Mouse (Mus musculus) bone marrow, adult 2 months (tissue): ENCODE results near the gene Vmp1.

Experiments used
- CTCF ChIP-seq: fragments of 200-500 bp; IDR thresholded peaks from 2 replicates; pipeline ENCODE4 v1.5.1; 2011; ENCODE audit warnings: low read length, control low read depth; ENCODE audit not compliant: control insufficient read depth, insufficient read depth
- POLR2A ChIP-seq: fragments of 200-500 bp; IDR thresholded peaks from 2 replicates; pipeline ENCODE4 v1.6.1; 2011; ENCODE audit warnings: low read depth, mild to moderate bottlenecking, control low read depth, low read length, borderline replicate concordance; ENCODE audit not compliant: control insufficient read depth

DNA sequence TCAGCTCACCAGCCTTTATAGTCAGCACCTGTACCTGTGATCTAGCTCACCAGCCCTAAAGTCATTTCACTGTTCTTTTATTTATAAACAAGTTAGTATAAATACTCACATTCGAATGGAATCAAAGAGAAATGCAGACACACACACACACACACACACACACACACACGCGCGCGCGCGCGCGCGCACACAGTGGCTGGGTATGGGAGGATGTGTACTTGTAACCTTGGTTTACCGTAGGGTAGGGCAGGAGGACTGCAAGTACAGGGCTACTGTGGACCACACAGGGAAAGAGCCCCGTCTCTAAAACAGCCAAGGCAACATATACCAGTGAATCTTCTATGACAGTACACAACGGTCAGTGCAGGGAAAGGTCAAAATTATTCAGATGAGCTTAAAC lies 62.5 kb downstream of the Vmp1 start:
- TF ChIP-seq CTCF, result no peak
- TF ChIP-seq POLR2A, result no peak
